Mouse (Mus musculus) cerebellum, postnatal 36 days (tissue): ENCODE measurements around the gene Vegfa.
"Not testable (repeated sequence)": the region's sequence is repeated elsewhere in the genome, so short reads cannot be mapped to it uniquely, and the experiment has no call there.

Experiments
- DNase-seq, 2 experiments: peaks; one replicate each; pipeline ENCODE4 v3.0.0; 2021 to 2022; ENCODE audit warnings: mixed read lengths in 2 of 2

The Vegfa gene

GRCm38 (mm10) chr17:45986915-45987314 is 45.3 kb downstream of the Vegfa start:
- no peak for DNase-seq

GRCm38 (mm10) chr17:45986374-45986773 is 45.8 kb downstream of the Vegfa start:
- no peak for DNase-seq

- not testable (repeated sequence) for DNase-seq
These were observed 49.0 kb downstream of the Vegfa start for GRCm38 (mm10) chr17:45983185-45983584.

- DNase-seq: no peak
These were observed 50.3 kb downstream of the Vegfa start for GRCm38 (mm10) chr17:45981841-45982240.

GRCm38 (mm10) chr17:45979025-45979805 is 53.0 kb downstream of the Vegfa start:
- DNase-seq: no peak

GRCm38 (mm10) chr17:45974461-45974860 is 57.7 kb downstream of the Vegfa start:
- no peak for DNase-seq

- DNase-seq: no peak
These were observed 59.0 kb downstream of the Vegfa start for GRCm38 (mm10) chr17:45973214-45973613.

- no peak for DNase-seq
These were observed 59.8 kb downstream of the Vegfa start for GRCm38 (mm10) chr17:45972405-45972804.

GRCm38 (mm10) chr17:45971800-45972199 is 60.4 kb downstream of the Vegfa start:
- no peak for DNase-seq

- DNase-seq: no peak
These were observed 61.2 kb downstream of the Vegfa start for GRCm38 (mm10) chr17:45970741-45971550.

GRCm38 (mm10) chr17:45969596-45969995 is 62.6 kb downstream of the Vegfa start:
- DNase-seq: no peak

GRCm38 (mm10) chr17:45968341-45968740 is 63.8 kb downstream of the Vegfa start:
- no peak for DNase-seq
